Mouse (Mus musculus) left cerebral cortex, postnatal 14 days (tissue): ENCODE results near the gene Gm21970. TPM values are rescaled to one million over a fixed set of nuclear protein-coding genes. Genes with fewer than 3 reads are reported as not detected.
A peak's percentile ranks its signal among the peaks of the same experiment; 100 is the strongest.

Experiments used
- DNase-seq, 2 experiments: peaks; one replicate each; pipeline ENCODE4 v3.0.0; 2021 to 2022; ENCODE audit warnings: low spot score in 2 of 2, mixed read lengths in 1 of 2
- intact Hi-C: fragments of 180-260 bp; cut with DNase I; formaldehyde crosslinking; loops from one replicate; pipeline ENCODE4 v1.15.1; 2025
- total RNA-seq, 2 experiments: library from RNA; stranded (reverse); gene quantifications; 2 replicates each; pipeline ENCODE4 v1.2.3; 2021

Gene Gm21970
- total RNA-seq, 2 experiments from 2014 or later, result not detected

GRCm38 (mm10) chr16:91395633-91396392, 4.3 kb downstream of the Gm21970 start:
- no peak for DNase-seq
- intact Hi-C loops, result no loop called here

- no peak for DNase-seq
- intact Hi-C loops, result no loop called here
These were observed 5.5 kb downstream of the Gm21970 start for GRCm38 (mm10) chr16:91396844-91397537.

- intact Hi-C loops, result no loop called here
- no peak for DNase-seq
These were observed 6.5 kb downstream of the Gm21970 start for GRCm38 (mm10) chr16:91398030-91398429.

GRCm38 (mm10) chr16:91398944-91399343, 7.4 kb downstream of the Gm21970 start:
- intact Hi-C loops, result no loop called here
- DNase-seq, result no peak

GRCm38 (mm10) chr16:91401569-91402165, 10.1 kb downstream of the Gm21970 start:
- no peak for DNase-seq

GRCm38 (mm10) chr16:91403784-91404183, 12.3 kb downstream of the Gm21970 start:
- intact Hi-C loops, result no loop called here
- no peak for DNase-seq

More at GRCm38 (mm10) chr16:91401569-91402165, 10.1 kb downstream of the Gm21970 start:
- intact Hi-C loops, result no loop called here

- no peak for DNase-seq
- intact Hi-C loops, result no loop called here
These were observed 12.7 kb downstream of the Gm21970 start for GRCm38 (mm10) chr16:91404187-91404586.

GRCm38 (mm10) chr16:91404828-91405577, 13.5 kb downstream of the Gm21970 start:
- intact Hi-C loops, result no loop called here
- DNase-seq, result no peak

GRCm38 (mm10) chr16:91405640-91406584, 14.4 kb downstream of the Gm21970 start, which contains the start of gene Il10rb:
TSS of gene Il10rb (plus strand) at chr16:91406164.
- intact Hi-C loops, result no loop called here
- peak; percentile 38 to 49 for DNase-seq

GRCm38 (mm10) chr16:91406585-91407220, 15.2 kb downstream of the Gm21970 start:
- no peak for DNase-seq
- intact Hi-C loops, result no loop called here

GRCm38 (mm10) chr16:91413102-91413844, 21.8 kb downstream of the Gm21970 start:
- no peak for DNase-seq
- intact Hi-C loops, result no loop called here

- no peak for DNase-seq
- intact Hi-C loops, result no loop called here
These were observed 24.1 kb downstream of the Gm21970 start for GRCm38 (mm10) chr16:91415391-91416189.

GRCm38 (mm10) chr16:91416357-91416756, 24.8 kb downstream of the Gm21970 start:
- no peak for DNase-seq

GRCm38 (mm10) chr16:91416938-91417337, 25.4 kb downstream of the Gm21970 start:
- intact Hi-C loops, result no loop called here
- DNase-seq, result no peak

More at GRCm38 (mm10) chr16:91416357-91416756, 24.8 kb downstream of the Gm21970 start:
- intact Hi-C loops, result no loop called here

GRCm38 (mm10) chr16:91418531-91418930, 27.0 kb downstream of the Gm21970 start:
- intact Hi-C loops, result no loop called here
- DNase-seq, result no peak

GRCm38 (mm10) chr16:91425816-91426215, 34.3 kb downstream of the Gm21970 start:
- no peak for DNase-seq
- intact Hi-C loops, result no loop called here

GRCm38 (mm10) chr16:91426586-91426985, 35.1 kb downstream of the Gm21970 start:
- intact Hi-C loops, result no loop called here
- no peak for DNase-seq
